Mouse (Mus musculus) hindbrain, embryonic 16.5 days (tissue): ENCODE measurements around the gene Nup62. TPM values are rescaled to one million over a fixed set of nuclear protein-coding genes. Genes with fewer than 3 reads are reported as not detected.

ENCODE experiments used
- ATAC-seq: fragments of 200-750 bp; cut with Nextera tagmentation; 2 replicates; pipeline ENCODE4 v1.8.0; 2017; ENCODE audit warnings: moderate TSS enrichment, moderate library complexity
- H3K27ac ChIP-seq: fragments of 300-500 bp; sonication (generic); 2 replicates; pipeline ENCODE4 v1.5.1; 2014; ENCODE audit warnings: low read depth, mild to moderate bottlenecking, control low read depth, low read length, moderate library complexity
- H3K27me3 ChIP-seq: fragments of 300-500 bp; sonication (generic); replicated peaks from 2 replicates; pipeline ENCODE4 v1.6.1; 2014; ENCODE audit warnings: low read length; ENCODE audit not compliant: control insufficient read depth, insufficient read depth
- H3K36me3 ChIP-seq: fragments of 300-500 bp; sonication (generic); 2 replicates; pipeline ENCODE4 v1.6.1; 2014; ENCODE audit warnings: mild to moderate bottlenecking, low read length, moderate library complexity, mixed read lengths; ENCODE audit not compliant: control insufficient read depth, insufficient read depth
- H3K4me1 ChIP-seq: fragments of 300-500 bp; sonication (generic); 2 replicates; pipeline ENCODE4 v1.6.1; 2014; ENCODE audit warnings: low read depth, low read length; ENCODE audit not compliant: control insufficient read depth, insufficient read depth
- H3K4me2 ChIP-seq: fragments of 300-500 bp; sonication (generic); 2 replicates; pipeline ENCODE4 v1.6.1; 2014; ENCODE audit warnings: mild to moderate bottlenecking, low read length, control low read depth, moderate library complexity
- H3K4me3 ChIP-seq: fragments of 300-500 bp; sonication (generic); 2 replicates; pipeline ENCODE4 v1.5.1; 2014; ENCODE audit warnings: mild to moderate bottlenecking, low read length, control low read depth, moderate library complexity
- H3K9ac ChIP-seq: fragments of 300-500 bp; sonication (generic); 2 replicates; pipeline ENCODE4 v1.6.1; 2014; ENCODE audit warnings: low read depth, mild to moderate bottlenecking, control low read depth, low read length, moderate library complexity
- H3K9me3 ChIP-seq: fragments of 300-500 bp; sonication (generic); 2 replicates; pipeline ENCODE4 v1.6.1; 2014; ENCODE audit warnings: mild to moderate bottlenecking, low read length, moderate library complexity; ENCODE audit not compliant: control insufficient read depth
- WGBS: fragments of 180-500 bp; shearing (Covaris S2); extraction: QIAGEN DNeasy Blood & Tissue Kit; methylation state at CpG from one replicate; pipeline ENCODE4 v1.1.7; 2014; 5-methylcytosine and 5-hydroxymethylcytosine counted together
- polyA plus RNA-seq: library from polyadenylated mRNA; unstranded; fragments of >200 nt; fragmentation: Nextera tagmentation; extraction: Ambion mirVana; gene quantifications from 2 replicates; pipeline ENCODE4 v1.2.1, GENCODE M21; 2015

Gene Nup62
- 42.5 and 51.6 TPM in 2 replicates for polyA plus RNA-seq

- H3K36me3 ChIP-seq: no peaks in the 10 kb centered on the region
- peak within 1 kb of the TSS; percentile 91 for H3K27ac ChIP-seq
- peak within 1 kb of the TSS; percentile 61 for H3K4me2 ChIP-seq
- peak within 1 kb of the TSS; percentile 89 for H3K9ac ChIP-seq
- no peaks in the 10 kb centered on the region for H3K9me3 ChIP-seq
- ATAC-seq: peak; percentile 96
- H3K4me1 ChIP-seq: peaks cover 32% of the 10 kb centered on the region
- H3K4me3 ChIP-seq: peak within 1 kb of the TSS; percentile 82
- no peaks in the 10 kb centered on the region for H3K27me3 ChIP-seq
- under 1% methylated on average over 52 of the region's 62 CpGs for WGBS
Measured at GRCm38 (mm10) chr7:44815721-44816469, at the start of gene Nup62, which contains the start of gene Il4i1. TSS of gene Nup62 (plus strand) at chr7:44816088. TSS of gene Il4i1 (plus strand) at chr7:44816387.

DNA sequence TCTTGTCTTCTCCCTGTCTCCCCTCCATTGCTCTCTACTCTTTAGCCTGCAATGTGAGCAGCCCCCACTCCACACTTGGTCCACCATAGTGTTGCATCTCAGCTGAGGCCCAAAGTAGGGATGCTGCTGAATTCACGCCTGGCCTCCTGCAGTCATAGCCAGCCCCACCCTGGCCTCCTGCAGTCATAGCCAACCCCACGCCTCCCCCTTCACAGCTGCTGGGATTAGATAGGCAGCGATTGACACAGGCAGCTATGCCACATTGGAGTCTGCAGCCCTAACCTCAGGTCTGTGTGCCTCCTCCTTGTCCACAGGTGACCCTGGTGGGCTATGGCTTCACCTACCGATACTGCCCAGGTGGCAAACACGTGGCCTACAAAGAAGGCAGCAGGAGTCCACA is 47.8 kb upstream of the Nup62 start:
- Histone ChIP-seq H3K27ac (no peak overlapping the region), H3K4me1 (no peaks in the 10 kb centered on the region), H3K9ac (no peak overlapping the region), H3K4me3 (no peak overlapping the region), H3K4me2 (no peak overlapping the region), H3K36me3 (peaks cover 14% of the 10 kb centered on the region), H3K9me3 (no peaks in the 10 kb centered on the region), H3K27me3 (no peaks in the 10 kb centered on the region)
- 87% methylated on average over 5 of the region's 5 CpGs for WGBS
- no peak for ATAC-seq

GRCm38 (mm10) chr7:44770046-44770578 is 45.8 kb upstream of the Nup62 start:
- no peaks in the 10 kb centered on the region for H3K9me3 ChIP-seq
- H3K4me3 ChIP-seq: no peak overlapping the region
- H3K27me3 ChIP-seq: no peaks in the 10 kb centered on the region
- no peak overlapping the region for H3K27ac ChIP-seq
- H3K4me1 ChIP-seq: no peaks in the 10 kb centered on the region
- H3K4me2 ChIP-seq: no peak overlapping the region
- peaks cover 17% of the 10 kb centered on the region for H3K36me3 ChIP-seq
- WGBS: 21% methylated on average over 6 of the region's 6 CpGs
- H3K9ac ChIP-seq: no peak overlapping the region
- no peak for ATAC-seq

- Histone ChIP-seq H3K9ac (no peak overlapping the region), H3K9me3 (no peaks in the 10 kb centered on the region), H3K4me1 (no peaks in the 10 kb centered on the region), H3K36me3 (peaks cover 28% of the 10 kb centered on the region), H3K4me2 (no peak overlapping the region), H3K27me3 (no peaks in the 10 kb centered on the region), H3K27ac (no peak overlapping the region), H3K4me3 (no peak overlapping the region)
- WGBS: 93% methylated on average over 8 of the region's 8 CpGs
- no peak for ATAC-seq
Measured at GRCm38 (mm10) chr7:44772591-44773204, 43.2 kb upstream of the Nup62 start.

GRCm38 (mm10) chr7:44776849-44777498 is 38.9 kb upstream of the Nup62 start:
- H3K36me3 ChIP-seq: peaks cover 15% of the 10 kb centered on the region
- no peak for ATAC-seq

GRCm38 (mm10) chr7:44780101-44780500 is 35.8 kb upstream of the Nup62 start:
- Histone ChIP-seq H3K9ac (no peak overlapping the region), H3K4me3 (no peak overlapping the region), H3K27me3 (no peaks in the 10 kb centered on the region), H3K4me1 (no peaks in the 10 kb centered on the region), H3K27ac (no peak overlapping the region), H3K4me2 (no peak overlapping the region), H3K9me3 (no peaks in the 10 kb centered on the region), H3K36me3 (peaks cover 11% of the 10 kb centered on the region)
- 84% methylated on average over 8 of the region's 8 CpGs for WGBS
- ATAC-seq: no peak

More at GRCm38 (mm10) chr7:44776849-44777498, 38.9 kb upstream of the Nup62 start:
- WGBS: 91% methylated on average over 9 of the region's 9 CpGs
- no peak overlapping the region for H3K4me2 ChIP-seq
- H3K9me3 ChIP-seq: no peaks in the 10 kb centered on the region
- H3K27me3 ChIP-seq: no peaks in the 10 kb centered on the region
- no peak overlapping the region for H3K4me3 ChIP-seq
- no peak overlapping the region for H3K27ac ChIP-seq
- no peak overlapping the region for H3K9ac ChIP-seq
- H3K4me1 ChIP-seq: no peaks in the 10 kb centered on the region

GRCm38 (mm10) chr7:44789531-44789930 is 26.4 kb upstream of the Nup62 start:
- no peaks in the 10 kb centered on the region for H3K27me3 ChIP-seq
- no peak for ATAC-seq
- no peak overlapping the region for H3K4me2 ChIP-seq
- H3K4me3 ChIP-seq: no peak overlapping the region
- 72% methylated on average over 3 of the region's 3 CpGs for WGBS
- no peaks in the 10 kb centered on the region for H3K36me3 ChIP-seq
- H3K9me3 ChIP-seq: no peaks in the 10 kb centered on the region
- H3K27ac ChIP-seq: no peak overlapping the region
- H3K4me1 ChIP-seq: no peaks in the 10 kb centered on the region
- H3K9ac ChIP-seq: no peak overlapping the region

- H3K9ac ChIP-seq: no peak overlapping the region
- ATAC-seq: no peak
- H3K27me3 ChIP-seq: no peaks in the 10 kb centered on the region
- no peak overlapping the region for H3K4me2 ChIP-seq
- WGBS: 66% methylated on average over 4 of the region's 4 CpGs
- H3K4me1 ChIP-seq: no peaks in the 10 kb centered on the region
- H3K4me3 ChIP-seq: no peak overlapping the region
- no peak overlapping the region for H3K27ac ChIP-seq
- no peaks in the 10 kb centered on the region for H3K36me3 ChIP-seq
- no peaks in the 10 kb centered on the region for H3K9me3 ChIP-seq
Measured at GRCm38 (mm10) chr7:44790066-44790465, 25.8 kb upstream of the Nup62 start.

GRCm38 (mm10) chr7:44792781-44793180 is 23.1 kb upstream of the Nup62 start:
- no peak overlapping the region for H3K9ac ChIP-seq
- no peak overlapping the region for H3K4me2 ChIP-seq
- no peaks in the 10 kb centered on the region for H3K27me3 ChIP-seq
- H3K36me3 ChIP-seq: no peaks in the 10 kb centered on the region
- no peak for ATAC-seq
- no peaks in the 10 kb centered on the region for H3K4me1 ChIP-seq
- WGBS: 84% methylated on average over 6 of the region's 6 CpGs
- no peak overlapping the region for H3K27ac ChIP-seq
- H3K4me3 ChIP-seq: no peak overlapping the region
- H3K9me3 ChIP-seq: no peaks in the 10 kb centered on the region
